Mouse (Mus musculus): Measurements from ENCODE around the gene Fbxo24.

The Fbxo24 gene

GRCm38 (mm10) chr5:137628498-137629305, at the start of gene Fbxo24, which contains the start of the genes Lrch4 and Gm20605:
Fbxo24 (minus strand) TSS chr5:137629002.
Lrch4 (plus strand) TSS chr5:137629121.
Gm20605 (plus strand) TSS chr5:137629175.
- DNase-seq, result peak; percentile 100

GRCm38 (mm10) chr5:137677859-137678258, 49.1 kb upstream of the Fbxo24 start:
- DNase-seq, result no peak

- DNase-seq, result no peak
These were observed 46.0 kb upstream of the Fbxo24 start for GRCm38 (mm10) chr5:137674786-137675185.

- DNase-seq, result no peak
These were observed 44.2 kb upstream of the Fbxo24 start for GRCm38 (mm10) chr5:137673015-137673414.

GRCm38 (mm10) chr5:137672361-137672760, 43.6 kb upstream of the Fbxo24 start:
- no peak for DNase-seq

GRCm38 (mm10) chr5:137671443-137672240, 42.8 kb upstream of the Fbxo24 start:
- DNase-seq, result no peak

GRCm38 (mm10) chr5:137670240-137670639, 41.4 kb upstream of the Fbxo24 start:
- peak in 1 of 2 experiments; percentile 40 for DNase-seq

- peak; percentile 56 to 58 for DNase-seq
These were observed 40.2 kb upstream of the Fbxo24 start for GRCm38 (mm10) chr5:137668971-137669370.

GRCm38 (mm10) chr5:137663057-137663456, 34.3 kb upstream of the Fbxo24 start:
- DNase-seq, result no peak

GRCm38 (mm10) chr5:137660064-137660688, 31.4 kb upstream of the Fbxo24 start:
- peak in 1 of 2 experiments; percentile 4 for DNase-seq

- DNase-seq, result peak; percentile 87 to 89
These were observed 28.2 kb upstream of the Fbxo24 start for GRCm38 (mm10) chr5:137656977-137657376.

- DNase-seq, result peak in 1 of 2 experiments; percentile 62
These were observed 25.9 kb upstream of the Fbxo24 start for GRCm38 (mm10) chr5:137654746-137655145.

- DNase-seq, result no peak
These were observed 24.6 kb upstream of the Fbxo24 start for GRCm38 (mm10) chr5:137653366-137653765.

- DNase-seq, result peak; percentile 88 to 95
These were observed 23.7 kb upstream of the Fbxo24 start for GRCm38 (mm10) chr5:137652474-137652873.

- peak in 1 of 2 experiments; percentile 40 for DNase-seq
These were observed 21.1 kb upstream of the Fbxo24 start for GRCm38 (mm10) chr5:137649669-137650571.

GRCm38 (mm10) chr5:137649251-137649650, 20.4 kb upstream of the Fbxo24 start:
- DNase-seq, result no peak

GRCm38 (mm10) chr5:137647827-137648601, 19.2 kb upstream of the Fbxo24 start:
- DNase-seq, result no peak

GRCm38 (mm10) chr5:137645652-137646091, 16.9 kb upstream of the Fbxo24 start, which contains the start of gene Irs3:
Irs3 (minus strand) TSS chr5:137645714.
- no peak for DNase-seq

GRCm38 (mm10) chr5:137645091-137645651, 16.4 kb upstream of the Fbxo24 start:
- DNase-seq, result no peak

- no peak for DNase-seq
These were observed 15.7 kb upstream of the Fbxo24 start for GRCm38 (mm10) chr5:137644484-137644883.

GRCm38 (mm10) chr5:137642886-137643285, 14.1 kb upstream of the Fbxo24 start:
- DNase-seq, result no peak
